Mouse (Mus musculus) MEL (cell line): ENCODE measurements around the gene 4930523C07Rik. TPM values are rescaled to one million over a fixed set of nuclear protein-coding genes. Genes with fewer than 3 reads are reported as not detected.

Experiments
- DNase-seq: peaks from one replicate; pipeline ENCODE4 v3.0.0; 2011; ENCODE audit warnings: low read depth, low spot score
- H3K27ac ChIP-seq: 2 replicates; pipeline ENCODE4 v1.5.1; 2012; ENCODE audit warnings: low read depth, mild to moderate bottlenecking, control low read depth, low read length, moderate library complexity; ENCODE audit not compliant: control insufficient read depth
- H3K27me3 ChIP-seq, 2 experiments: fragments of 150-350 bp in 1 of 2; sonication (generic) in 1 of 2; 2 replicates each; pipeline ENCODE4 v1.6.1; 2012; ENCODE audit warnings: low read length in 2 of 2, mild to moderate bottlenecking in 2 of 2, improper control_type of control experiment in 1 of 2, moderate library complexity in 1 of 2; ENCODE audit not compliant: insufficient read depth in 2 of 2, control insufficient read depth in 1 of 2
- H3K36me3 ChIP-seq, 2 experiments: 2 replicates each; pipeline ENCODE4 v1.6.1; 2012 to 2014; ENCODE audit warnings: low read length in 2 of 2, improper control_type of control experiment in 1 of 2, inconsistent platforms in 1 of 2, mild to moderate bottlenecking in 1 of 2; ENCODE audit not compliant: insufficient read depth in 2 of 2, control insufficient read depth in 1 of 2
- H3K4me1 ChIP-seq, 2 experiments: fragments of 150-350 bp in 1 of 2; sonication (generic) in 1 of 2; 2 replicates each; pipeline ENCODE4 v1.6.1; 2012; ENCODE audit warnings: low read length in 2 of 2, improper control_type of control experiment in 1 of 2, mild to moderate bottlenecking in 1 of 2; ENCODE audit not compliant: insufficient read depth in 2 of 2, control insufficient read depth in 1 of 2
- H3K4me3 ChIP-seq, 2 experiments: fragments of 150-350 bp in 1 of 2; sonication (generic) in 1 of 2; 2 replicates each; pipeline ENCODE4 v1.5.1; 2012; ENCODE audit warnings: low read depth in 2 of 2, low read length in 2 of 2, mild to moderate bottlenecking in 2 of 2, moderate library complexity in 2 of 2, control low read depth in 1 of 2, improper control_type of control experiment in 1 of 2; ENCODE audit not compliant: control insufficient read depth in 1 of 2, insufficient read depth in 1 of 2
- H3K79me2 ChIP-seq: 2 replicates; pipeline ENCODE4 v1.6.1; 2012; ENCODE audit warnings: mild to moderate bottlenecking, low read length, moderate library complexity; ENCODE audit not compliant: control insufficient read depth, poor library complexity, insufficient read depth
- H3K9ac ChIP-seq: 2 replicates; pipeline ENCODE4 v1.6.1; 2012; ENCODE audit warnings: low read depth, mild to moderate bottlenecking, control low read depth, low read length, moderate library complexity; ENCODE audit not compliant: control insufficient read depth, poor library complexity, severe bottlenecking
- H3K9me3 ChIP-seq: fragments of 150-350 bp; sonication (generic); replicated peaks from 2 replicates; pipeline ENCODE4 v1.6.1; 2012; ENCODE audit warnings: mild to moderate bottlenecking, low read length, improper control_type of control experiment, moderate library complexity; ENCODE audit not compliant: insufficient read depth
- CHD1 ChIP-seq: IDR thresholded peaks from 2 replicates; pipeline ENCODE4 v1.6.1; 2012; ENCODE audit warnings: low read depth, mild to moderate bottlenecking, inconsistent platforms, low read length, improper control_type of control experiment
- CTCF ChIP-seq, 3 experiments: IDR thresholded peaks in 2 of 3; conservative IDR thresholded peaks in 1 of 3; 2 replicates each; pipeline ENCODE4 v1.5.1; 2011 to 2012; ENCODE audit warnings: low read length in 3 of 3, low read depth in 2 of 3, mild to moderate bottlenecking in 2 of 3, improper control_type of control experiment in 1 of 3, inconsistent platforms in 1 of 3, mixed read lengths in 1 of 3, moderate library complexity in 1 of 3; ENCODE audit not compliant: control insufficient read depth in 1 of 3, insufficient read depth in 1 of 3, poor library complexity in 1 of 3, severe bottlenecking in 1 of 3
- E2F4 ChIP-seq: IDR thresholded peaks from 2 replicates; pipeline ENCODE4 v1.6.1; 2011; ENCODE audit warnings: low read depth, low read length, improper control_type of control experiment, borderline replicate concordance
- EP300 ChIP-seq, 2 experiments: IDR thresholded peaks; 2 replicates each; pipeline ENCODE4 v1.6.1; 2011; ENCODE audit warnings: improper control_type of control experiment in 2 of 2, low read length in 2 of 2, low read depth in 1 of 2, mild to moderate bottlenecking in 1 of 2
- ETS1 ChIP-seq: IDR thresholded peaks from 2 replicates; pipeline ENCODE4 v1.6.1; 2012; ENCODE audit warnings: low read depth, mild to moderate bottlenecking, inconsistent platforms, low read length, improper control_type of control experiment, moderate library complexity
- GATA1 ChIP-seq: IDR thresholded peaks from 2 replicates; pipeline ENCODE4 v1.6.1; 2011; ENCODE audit warnings: low read depth, low read length, improper control_type of control experiment
- HCFC1 ChIP-seq: IDR thresholded peaks from 2 replicates; pipeline ENCODE4 v1.6.1; 2012; ENCODE audit warnings: low read depth, mild to moderate bottlenecking, inconsistent platforms, low read length, improper control_type of control experiment, moderate library complexity
- JUND ChIP-seq: IDR thresholded peaks from 2 replicates; pipeline ENCODE4 v1.6.1; 2011; ENCODE audit warnings: low read depth, mild to moderate bottlenecking, improper control_type of control experiment, low read length
- KAT2A ChIP-seq: conservative IDR thresholded peaks from 2 replicates; pipeline ENCODE4 v1.6.1; 2012; ENCODE audit warnings: low read depth, low read length, improper control_type of control experiment, inconsistent platforms
- MAFK ChIP-seq: IDR thresholded peaks from 2 replicates; pipeline ENCODE4 v1.6.1; 2011; ENCODE audit warnings: low read depth, mild to moderate bottlenecking, low read length, improper control_type of control experiment, borderline replicate concordance
- MAX ChIP-seq: IDR thresholded peaks from 2 replicates; pipeline ENCODE4 v1.6.1; 2011; ENCODE audit warnings: low read length, improper control_type of control experiment
- MAZ ChIP-seq: IDR thresholded peaks from 2 replicates; pipeline ENCODE4 v1.6.1; 2012; ENCODE audit warnings: low read depth, mild to moderate bottlenecking, inconsistent platforms, low read length, improper control_type of control experiment
- MXI1 ChIP-seq: IDR thresholded peaks from 2 replicates; pipeline ENCODE4 v1.6.1; 2011; ENCODE audit warnings: mild to moderate bottlenecking, low read depth, low read length, improper control_type of control experiment
- MYB ChIP-seq: IDR thresholded peaks from 2 replicates; pipeline ENCODE4 v1.6.1; 2011; ENCODE audit warnings: mild to moderate bottlenecking, low read depth, low read length, improper control_type of control experiment
- NELFE ChIP-seq: IDR thresholded peaks from 2 replicates; pipeline ENCODE4 v1.6.1; 2011; ENCODE audit warnings: low read depth, low read length, improper control_type of control experiment
- NRF1 ChIP-seq: IDR thresholded peaks from 2 replicates; pipeline ENCODE4 v1.6.1; 2014; ENCODE audit warnings: low read depth, mild to moderate bottlenecking, inconsistent platforms, low read length, improper control_type of control experiment, moderate library complexity; ENCODE audit not compliant: poor library complexity, insufficient read depth, severe bottlenecking
- POLR2A ChIP-seq, 2 experiments: IDR thresholded peaks; 2 replicates each; pipeline ENCODE4 v1.6.1; 2011 to 2012; ENCODE audit warnings: low read length in 2 of 2, mild to moderate bottlenecking in 2 of 2, control low read depth in 1 of 2, improper control_type of control experiment in 1 of 2, low read depth in 1 of 2, moderate library complexity in 1 of 2; ENCODE audit not compliant: control insufficient read depth in 1 of 2, insufficient read depth in 1 of 2, poor library complexity in 1 of 2
- POLR2AphosphoS2 ChIP-seq: IDR thresholded peaks from 2 replicates; pipeline ENCODE4 v1.6.1; 2011; ENCODE audit warnings: low read length, improper control_type of control experiment
- POLR2AphosphoS5 ChIP-seq: IDR thresholded peaks from 2 replicates; pipeline ENCODE4 v1.6.1; 2012; ENCODE audit warnings: low read depth, borderline replicate concordance, mild to moderate bottlenecking, inconsistent platforms, low read length, moderate library complexity, mixed read lengths
- SIN3A ChIP-seq: IDR thresholded peaks from 2 replicates; pipeline ENCODE4 v1.6.1; 2012; ENCODE audit warnings: low read length, improper control_type of control experiment, inconsistent platforms
- TAL1 ChIP-seq: IDR thresholded peaks from 2 replicates; pipeline ENCODE4 v1.6.1; 2012; ENCODE audit warnings: mild to moderate bottlenecking, inconsistent platforms, low read length, moderate library complexity, mixed read lengths
- TBP ChIP-seq: IDR thresholded peaks from 2 replicates; pipeline ENCODE4 v1.8.0; 2011; ENCODE audit warnings: low read depth, low read length, improper control_type of control experiment
- TCF12 ChIP-seq: IDR thresholded peaks from 2 replicates; pipeline ENCODE4 v1.6.1; 2014; ENCODE audit warnings: low read depth, mild to moderate bottlenecking, inconsistent platforms, low read length, improper control_type of control experiment, moderate library complexity
- USF1 ChIP-seq: IDR thresholded peaks from 2 replicates; pipeline ENCODE4 v1.6.1; 2014; ENCODE audit warnings: low read depth, mild to moderate bottlenecking, inconsistent platforms, low read length, improper control_type of control experiment, moderate library complexity
- USF2 ChIP-seq, 2 experiments: IDR thresholded peaks; 2 replicates each; pipeline ENCODE4 v1.6.1; 2011 to 2012; ENCODE audit warnings: improper control_type of control experiment in 2 of 2, low read length in 2 of 2, borderline replicate concordance in 1 of 2, inconsistent platforms in 1 of 2, low read depth in 1 of 2, mild to moderate bottlenecking in 1 of 2; ENCODE audit not compliant: insufficient read depth in 1 of 2
- ZC3H11A ChIP-seq: IDR thresholded peaks from 2 replicates; pipeline ENCODE4 v1.6.1; 2012; ENCODE audit warnings: low read depth, mild to moderate bottlenecking, inconsistent platforms, low read length, improper control_type of control experiment
- ZKSCAN1 ChIP-seq: IDR thresholded peaks from 2 replicates; pipeline ENCODE4 v1.6.1; 2012; ENCODE audit warnings: low read depth, mild to moderate bottlenecking, inconsistent platforms, low read length, improper control_type of control experiment, moderate library complexity
- ZNF384 ChIP-seq: IDR thresholded peaks from 2 replicates; pipeline ENCODE4 v1.6.1; 2012; ENCODE audit warnings: low read depth, mild to moderate bottlenecking, inconsistent platforms, low read length, improper control_type of control experiment
- polyA plus RNA-seq, 2 experiments: library from polyadenylated mRNA; stranded (reverse) in 1 of 2; unstranded in 1 of 2; fragments of >175 nt in 1 of 2; fragments of >200 nt in 1 of 2; gene quantifications; 2 replicates each; pipeline versions ENCODE4 v1.2.1 to v1.2.4; 2012; ENCODE audit warnings: low replicate concordance in 2 of 2, low read depth in 1 of 2; ENCODE audit not compliant: insufficient read length in 2 of 2, insufficient read depth in 1 of 2, missing spikeins in 1 of 2
- total RNA-seq: library from RNA; depleted of rRNA; stranded (reverse); fragments of 300-350 nt; gene quantifications from 2 replicates; pipeline ENCODE4 v1.2.3, GENCODE M21; 2012

The 4930523C07Rik gene
- total and polyA plus RNA-seq, 3 experiments, result not detected

GRCm38 (mm10) chr1:160036996-160037521 is 7.1 kb upstream of the 4930523C07Rik start:
- Histone ChIP-seq H3K36me3 (no peaks in the 10 kb centered on the region), H3K79me2 (no peaks in the 10 kb centered on the region), H3K27ac (no peak overlapping the region), H3K4me3 (no peak overlapping the region), H3K27me3 (no peaks in the 10 kb centered on the region), H3K4me1 (no peaks in the 10 kb centered on the region), H3K9me3 (no peaks in the 10 kb centered on the region), H3K9ac (no peak overlapping the region)
- no peak for DNase-seq
- TF ChIP-seq ZNF384, result no peak
- TF ChIP-seq NRF1, result no peak
- TF ChIP-seq USF2 (IDR thresholded peaks at IDR 0.05; ENCODE audit: borderline replicate concordance in 1 of 2, insufficient read depth in 1 of 2, low read depth in 1 of 2, low read length in 2 of 2), result no peak
- TF ChIP-seq CHD1, result no peak
- TF ChIP-seq JUND, result no peak
- no peak for TF ChIP-seq ZKSCAN1
- no peak for TF ChIP-seq MAX
- TF ChIP-seq NELFE, result no peak
- TF ChIP-seq GATA1, result no peak
- no peak for TF ChIP-seq EP300 (IDR thresholded peaks at IDR 0.05; ENCODE audit: low read depth in 1 of 2, low read length in 2 of 2)
- TF ChIP-seq ZC3H11A, result no peak
- no peak for TF ChIP-seq POLR2AphosphoS5
- no peak for TF ChIP-seq MYB
- TF ChIP-seq POLR2AphosphoS2, result no peak
- TF ChIP-seq POLR2A (IDR thresholded peaks at IDR 0.05; ENCODE audit: control insufficient read depth in 1 of 2, insufficient read depth in 1 of 2, low read depth in 1 of 2, low read length in 2 of 2, poor library complexity in 1 of 2), result no peak
- TF ChIP-seq TAL1, result no peak
- TF ChIP-seq KAT2A, result no peak
- TF ChIP-seq TBP, result no peak
- no peak for TF ChIP-seq E2F4
- TF ChIP-seq SIN3A, result no peak

- Histone ChIP-seq H3K27ac (no peak overlapping the region), H3K27me3 (no peaks in the 10 kb centered on the region), H3K9me3 (no peaks in the 10 kb centered on the region), H3K36me3 (no peaks in the 10 kb centered on the region), H3K4me1 (no peaks in the 10 kb centered on the region), H3K4me3 (no peak overlapping the region), H3K79me2 (no peaks in the 10 kb centered on the region), H3K9ac (no peak overlapping the region)
- TF ChIP-seq POLR2AphosphoS5 (no peak), USF1 (no peak), MYB (no peak), MAZ (no peak), JUND (no peak), MAFK (no peak), CTCF (IDR thresholded peaks at IDR 0.05 in 2 of 3, conservative IDR thresholded peaks at IDR 0.05 in 1 of 3; ENCODE audit: control insufficient read depth in 1 of 3, insufficient read depth in 1 of 3, low read depth in 2 of 3, low read length in 3 of 3, poor library complexity in 1 of 3, severe bottlenecking in 1 of 3) (no peak), KAT2A (no peak), GATA1 (no peak), NELFE (no peak), MXI1 (no peak), POLR2A (IDR thresholded peaks at IDR 0.05; ENCODE audit: control insufficient read depth in 1 of 2, insufficient read depth in 1 of 2, low read depth in 1 of 2, low read length in 2 of 2, poor library complexity in 1 of 2) (no peak), MAX (no peak), TCF12 (no peak), ZKSCAN1 (no peak), ETS1 (no peak), HCFC1 (no peak), E2F4 (no peak), POLR2AphosphoS2 (no peak)
- no peak for DNase-seq
These were observed 4.1 kb upstream of the 4930523C07Rik start for GRCm38 (mm10) chr1:160039951-160040645.
